8 mouse cellular contexts compared by ENCODE assay signal in genomic region chr6:92184178-92184577, GRCm38 (mm10). TPM values are rescaled to one million over a fixed set of nuclear protein-coding genes. Genes with fewer than 3 reads are reported as not detected.
DNase-seq lines count a peak whose midpoint lies in the region; ATAC-seq and TF ChIP-seq lines count a peak whose summit lies in the region.

No protein-coding gene starts in this region.

- peak; percentile 27 for DNase-seq in cerebellum, adult 9-11 months
- DNase-seq in cerebellum, postnatal 10 days: no peak
- peak; percentile 65 for DNase-seq in 416B (ENCODE audit: low read depth)
- DNase-seq in mesoderm, embryonic 11.5 days (ENCODE audit: low read depth, low spot score): peak; percentile 12
- DNase-seq in spleen, postnatal 4 days (ENCODE audit: low spot score in 2 of 2): no peak
- no peak for DNase-seq in layer of hippocampus, postnatal 36 days

- peak; percentile 34 for ATAC-seq in inflammation-experienced regulatory T-cells, adult 6 months

- 0 out of 2 replicates have a peak, but pooled peaks have one; percentile 6 for TF ChIP-seq CTCF in cortical plate, adult 2 months (IDR thresholded peaks at IDR 0.05; ENCODE audit: extremely low read depth, insufficient read depth, low read length)

- peaks cover 3% of the 10 kb centered on the region; the same call in 1 of the 2 replicates for H3K4me1 ChIP-seq in cortical plate, adult 2 months (ENCODE audit: control insufficient read depth, insufficient read depth, low read length)

- H3K4me3 ChIP-seq in cortical plate, adult 2 months (ENCODE audit: insufficient read depth, low read length): peak overlapping the region; percentile 86

- no peak overlapping the region for H3K27ac ChIP-seq in cortical plate, adult 2 months (ENCODE audit: insufficient read depth, low read length)

- no peak for TF ChIP-seq POLR2A in cortical plate, adult 2 months (IDR thresholded peaks at IDR 0.05; ENCODE audit: extremely low read depth, insufficient read depth, low read length)

RNA-seq across cellular contexts. Expression of gene Mrps25, which starts 0.3 kb away (rescaled TPM):
- 58.8 and 63.1 TPM in 2 replicates for polyA plus RNA-seq in cortical plate, adult 2 months (2012; rRNA removed)
- polyA plus RNA-seq in inflammation-experienced regulatory T-cells, adult 6 months (2017; shearing (Covaris generic)): 10 to 100 TPM; 40.1 to 68.0 (median 49.6) TPM
- 10 to 100 TPM; 53.2 to 56.2 TPM for total RNA-seq in layer of hippocampus, postnatal 36 days (2021)

RNA-seq across cellular contexts. Expression of gene Rbsn, which starts 30.5 kb away (rescaled TPM):
- polyA plus RNA-seq in cortical plate, adult 2 months (2012; rRNA removed): 23.8 and 24.2 TPM in 2 replicates
- 10 to 100 TPM; 10.1 to 11.9 (median 11.5) TPM for polyA plus RNA-seq in inflammation-experienced regulatory T-cells, adult 6 months (2017; shearing (Covaris generic))
- 10 to 100 TPM; 41.7 to 45.3 TPM for total RNA-seq in layer of hippocampus, postnatal 36 days (2021)

Comparison
In these comparisons a context has a peak if more than half of its experiments do, and no peak if none do; other contexts are left out.
1. DNase-seq: peak in cerebellum, adult 9-11 months (single experiment), 416B (single experiment) and mesoderm, embryonic 11.5 days (single experiment); none in cerebellum, postnatal 10 days (0 of 2), spleen, postnatal 4 days (0 of 2) and layer of hippocampus, postnatal 36 days (0 of 2).